Mouse (Mus musculus): Measurements from ENCODE around the gene Cd24a. TPM values are rescaled to one million over a fixed set of nuclear protein-coding genes. Genes with fewer than 3 reads are reported as not detected.

Gene Cd24a
- polyA plus RNA-seq, 1 experiment from 2014 or later: 448 TPM

DNA sequence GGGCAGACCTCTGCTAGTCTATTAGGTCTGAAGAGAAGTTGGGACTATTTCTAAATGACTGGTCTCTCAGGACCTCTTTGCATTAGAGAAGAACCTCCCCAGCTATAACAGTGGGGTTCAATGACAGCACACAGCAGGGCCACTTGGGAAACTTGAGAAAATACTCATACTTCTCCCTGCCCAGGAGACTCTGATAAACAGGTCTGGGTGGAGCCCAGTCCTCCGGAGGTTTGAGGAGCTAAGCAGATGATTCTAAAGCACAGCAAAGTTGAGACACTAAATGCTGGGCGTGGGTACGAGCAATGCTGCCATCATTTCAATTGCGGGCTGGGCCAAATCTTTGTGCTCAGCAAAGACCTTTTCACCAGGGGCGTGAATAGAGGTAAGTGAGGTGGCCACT, 15.1 kb downstream of the Cd24a start:
- no peak for DNase-seq (ENCODE audit: low spot score)
- Histone ChIP-seq H3K4me3 (no peak overlapping the region), H3K36me3 (no peaks in the 10 kb centered on the region), H3K27ac (no peak overlapping the region), H3K9me3 (no peaks in the 10 kb centered on the region), H3K27me3 (ENCODE audit: insufficient read depth, poor library complexity, severe bottlenecking) (no peaks in the 10 kb centered on the region), H3K4me1 (replicated peaks) (peaks cover 12% of the 10 kb centered on the region)
- WGBS: 83% methylated on average over 5 of the region's 5 CpGs

GRCm38 (mm10) chr10:43594187-43594586, 16.1 kb downstream of the Cd24a start:
- Histone ChIP-seq H3K9me3 (no peaks in the 10 kb centered on the region), H3K27me3 (ENCODE audit: insufficient read depth, poor library complexity, severe bottlenecking) (no peaks in the 10 kb centered on the region), H3K4me1 (replicated peaks) (peaks cover 8% of the 10 kb centered on the region), H3K36me3 (no peaks in the 10 kb centered on the region), H3K27ac (no peak overlapping the region), H3K4me3 (no peak overlapping the region)
- WGBS: 83% methylated on average over 2 of the region's 2 CpGs
- no peak for DNase-seq (ENCODE audit: low spot score)

- no peak for DNase-seq (ENCODE audit: low spot score)
- Histone ChIP-seq H3K27ac (no peak overlapping the region), H3K4me3 (no peak overlapping the region), H3K36me3 (no peaks in the 10 kb centered on the region), H3K27me3 (ENCODE audit: insufficient read depth, poor library complexity, severe bottlenecking) (no peaks in the 10 kb centered on the region), H3K4me1 (replicated peaks) (peaks cover 1% of the 10 kb centered on the region), H3K9me3 (no peaks in the 10 kb centered on the region)
- WGBS: 78% methylated on average over 3 of the region's 3 CpGs
Measured at GRCm38 (mm10) chr10:43594894-43595293, 16.8 kb downstream of the Cd24a start.

DNA sequence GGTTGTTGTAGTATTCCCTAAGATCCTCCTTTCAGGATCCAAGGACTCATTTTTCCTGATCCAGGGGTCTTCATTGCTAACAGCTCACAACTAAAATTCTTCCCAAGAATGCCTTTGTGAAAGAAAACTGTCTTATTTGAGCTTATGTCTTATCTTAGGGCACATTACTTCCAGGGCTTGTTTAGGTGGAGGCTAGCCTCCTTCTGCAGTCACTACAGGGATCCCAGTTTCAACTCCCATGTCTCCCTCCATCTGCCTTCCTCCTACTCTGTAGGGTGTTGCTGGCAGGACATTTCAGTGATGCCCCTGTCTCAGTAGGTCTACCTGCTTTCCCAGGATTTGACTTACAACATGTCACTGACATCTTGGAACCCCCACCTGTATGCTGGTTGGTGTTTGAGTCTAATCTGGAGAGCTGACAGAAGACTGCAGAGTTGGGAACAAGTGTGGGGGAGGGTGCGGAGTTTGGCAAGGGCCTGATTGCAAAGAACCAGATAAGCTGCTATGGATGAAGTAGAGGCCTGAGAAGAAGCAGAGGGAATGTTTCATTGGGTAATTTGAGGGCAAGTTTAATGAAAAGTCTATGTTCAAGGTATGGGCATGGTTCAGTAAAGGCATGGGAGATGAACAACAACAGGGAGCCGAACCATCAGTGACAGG, 20.1 kb downstream of the Cd24a start:
- WGBS: 92% methylated on average over 2 of the region's 2 CpGs
- no peak for DNase-seq (ENCODE audit: low spot score)

DNA sequence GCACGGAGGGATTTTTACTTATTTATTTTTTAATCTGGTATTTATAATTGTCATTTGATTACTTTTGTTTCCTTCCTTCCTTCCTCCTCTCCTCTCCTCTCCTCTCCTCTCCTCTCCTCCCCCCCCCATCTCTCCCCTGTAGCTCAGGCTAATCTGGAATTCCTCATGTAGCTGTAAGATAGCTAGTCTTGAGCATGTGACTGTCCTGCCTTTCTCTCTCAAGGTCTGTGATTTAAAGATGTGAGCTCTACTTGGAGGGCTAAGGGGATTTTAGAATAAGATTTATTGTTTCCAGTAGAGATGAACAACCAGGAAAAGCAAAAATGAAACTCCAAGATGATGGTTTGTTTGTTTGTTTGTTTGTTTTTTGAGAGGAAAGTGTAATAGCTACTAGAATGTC, 23.0 kb downstream of the Cd24a start:
- H3K4me3 ChIP-seq: no peak overlapping the region
- no peaks in the 10 kb centered on the region for H3K9me3 ChIP-seq
- no peaks in the 10 kb centered on the region for H3K36me3 ChIP-seq
- WGBS: 91% methylated on average over 1 of the region's 1 CpGs
- H3K27ac ChIP-seq: no peak overlapping the region
- H3K27me3 ChIP-seq (ENCODE audit: insufficient read depth, poor library complexity, severe bottlenecking): no peaks in the 10 kb centered on the region
- peaks cover 5% of the 10 kb centered on the region; the same call in 1 of the 2 replicates for H3K4me1 ChIP-seq (replicated peaks)
- DNase-seq (ENCODE audit: low spot score): no peak

More for the DNA sequence above, 20.1 kb downstream of the Cd24a start:
- Histone ChIP-seq H3K36me3 (no peaks in the 10 kb centered on the region), H3K27me3 (ENCODE audit: insufficient read depth, poor library complexity, severe bottlenecking) (no peaks in the 10 kb centered on the region), H3K27ac (no peak overlapping the region), H3K4me3 (no peak overlapping the region), H3K4me1 (replicated peaks) (peaks cover 5% of the 10 kb centered on the region; the same call in 1 of the 2 replicates), H3K9me3 (no peaks in the 10 kb centered on the region)

DNA sequence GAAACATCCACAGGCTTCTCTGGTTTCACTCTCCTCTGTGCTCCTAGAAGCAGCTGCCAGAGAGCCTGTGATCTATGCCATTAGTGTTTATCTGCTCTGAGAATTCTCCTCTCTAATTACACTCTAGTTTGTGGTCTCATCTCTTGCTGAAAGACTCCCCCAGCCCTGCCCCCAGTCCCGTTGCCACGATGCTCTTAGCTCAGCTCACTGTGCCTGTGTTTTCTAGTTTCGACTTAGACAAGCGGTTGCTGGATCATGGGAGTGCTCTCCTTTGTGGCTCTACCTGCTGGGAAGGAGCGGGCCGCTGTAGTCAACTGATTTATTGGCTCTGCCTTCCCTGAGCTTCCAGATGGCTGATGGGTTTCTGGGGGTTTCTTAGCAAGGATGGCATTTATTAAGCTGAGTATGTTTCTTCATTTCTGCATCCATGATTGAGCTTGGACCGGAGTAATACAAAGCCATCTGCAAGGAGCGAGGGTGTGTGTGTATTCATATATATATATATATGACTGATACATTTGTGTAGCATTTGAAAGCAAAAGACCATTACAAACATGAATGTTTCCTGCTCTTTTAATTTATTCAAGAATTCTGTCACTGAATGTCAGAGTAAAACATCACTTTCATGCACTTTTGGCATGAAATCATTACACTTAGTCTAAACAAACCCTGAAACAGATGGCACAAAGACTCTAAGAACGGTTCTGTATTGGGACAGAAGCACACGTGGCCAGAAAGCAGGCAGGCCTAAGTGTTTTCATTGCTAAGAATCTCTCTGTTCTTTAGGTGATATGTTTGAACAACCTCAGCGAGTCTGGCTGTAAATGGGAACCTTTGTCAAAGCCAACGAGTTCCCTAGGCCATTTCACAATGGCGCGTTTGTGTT, 23.7 kb downstream of the Cd24a start:
- Histone ChIP-seq H3K36me3 (no peaks in the 10 kb centered on the region), H3K4me1 (replicated peaks) (peaks cover 5% of the 10 kb centered on the region; the same call in 1 of the 2 replicates), H3K27ac (peak overlapping the region; percentile 72), H3K4me3 (no peak overlapping the region), H3K9me3 (no peaks in the 10 kb centered on the region), H3K27me3 (ENCODE audit: insufficient read depth, poor library complexity, severe bottlenecking) (no peaks in the 10 kb centered on the region)
- DNase-seq (ENCODE audit: low spot score): peak; percentile 21
- 62% methylated on average over 14 of the region's 14 CpGs for WGBS

- H3K27me3 ChIP-seq (ENCODE audit: insufficient read depth, poor library complexity, severe bottlenecking): no peaks in the 10 kb centered on the region
- peaks cover 5% of the 10 kb centered on the region; the same call in 1 of the 2 replicates for H3K4me1 ChIP-seq (replicated peaks)
- 86% methylated on average over 4 of the region's 4 CpGs for WGBS
- no peak overlapping the region for H3K27ac ChIP-seq
- H3K36me3 ChIP-seq: no peaks in the 10 kb centered on the region
- no peak overlapping the region for H3K4me3 ChIP-seq
- H3K9me3 ChIP-seq: no peaks in the 10 kb centered on the region
- no peak for DNase-seq (ENCODE audit: low spot score)
Measured at GRCm38 (mm10) chr10:43603975-43604686, 26.0 kb downstream of the Cd24a start.

- Histone ChIP-seq H3K4me1 (replicated peaks) (peaks cover 5% of the 10 kb centered on the region; the same call in 1 of the 2 replicates), H3K27me3 (ENCODE audit: insufficient read depth, poor library complexity, severe bottlenecking) (no peaks in the 10 kb centered on the region), H3K36me3 (no peaks in the 10 kb centered on the region), H3K27ac (no peak overlapping the region), H3K4me3 (no peak overlapping the region), H3K9me3 (no peaks in the 10 kb centered on the region)
- DNase-seq (ENCODE audit: low spot score): no peak
- WGBS: 87% methylated on average over 10 of the region's 10 CpGs
Measured at GRCm38 (mm10) chr10:43604687-43605250, 26.7 kb downstream of the Cd24a start.

DNA sequence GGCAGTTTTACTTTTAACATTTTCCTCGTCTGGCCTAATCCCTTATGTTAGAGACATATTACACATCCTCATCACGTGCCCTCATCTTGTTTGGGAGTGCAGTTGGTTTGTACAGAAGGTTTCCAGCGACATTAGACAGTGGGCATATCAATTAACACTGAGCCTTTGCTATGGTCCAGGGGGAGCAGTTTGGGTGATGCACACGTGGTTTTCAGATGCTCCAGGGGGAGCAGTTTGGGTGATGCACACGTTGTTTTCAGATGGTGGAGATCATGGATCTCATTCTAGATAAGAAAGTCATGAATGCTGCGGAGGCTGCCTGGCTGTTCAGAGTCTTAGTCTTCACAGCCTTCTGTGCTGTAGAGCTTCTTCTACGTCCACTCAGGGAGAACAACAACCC, 27.8 kb downstream of the Cd24a start:
- peaks cover 5% of the 10 kb centered on the region; the same call in 1 of the 2 replicates for H3K4me1 ChIP-seq (replicated peaks)
- 81% methylated on average over 7 of the region's 7 CpGs for WGBS
- H3K27ac ChIP-seq: no peak overlapping the region
- no peak for DNase-seq (ENCODE audit: low spot score)
- H3K27me3 ChIP-seq (ENCODE audit: insufficient read depth, poor library complexity, severe bottlenecking): no peaks in the 10 kb centered on the region
- H3K9me3 ChIP-seq: no peaks in the 10 kb centered on the region
- H3K4me3 ChIP-seq: no peak overlapping the region
- H3K36me3 ChIP-seq: no peaks in the 10 kb centered on the region

GRCm38 (mm10) chr10:43609507-43609906, 31.4 kb downstream of the Cd24a start:
- Histone ChIP-seq H3K4me3 (no peak overlapping the region), H3K9me3 (no peaks in the 10 kb centered on the region), H3K27ac (no peak overlapping the region), H3K27me3 (ENCODE audit: insufficient read depth, poor library complexity, severe bottlenecking) (no peaks in the 10 kb centered on the region), H3K4me1 (replicated peaks) (no peaks in the 10 kb centered on the region), H3K36me3 (no peaks in the 10 kb centered on the region)
- DNase-seq (ENCODE audit: low spot score): no peak
- 91% methylated on average over 5 of the region's 5 CpGs for WGBS

DNA sequence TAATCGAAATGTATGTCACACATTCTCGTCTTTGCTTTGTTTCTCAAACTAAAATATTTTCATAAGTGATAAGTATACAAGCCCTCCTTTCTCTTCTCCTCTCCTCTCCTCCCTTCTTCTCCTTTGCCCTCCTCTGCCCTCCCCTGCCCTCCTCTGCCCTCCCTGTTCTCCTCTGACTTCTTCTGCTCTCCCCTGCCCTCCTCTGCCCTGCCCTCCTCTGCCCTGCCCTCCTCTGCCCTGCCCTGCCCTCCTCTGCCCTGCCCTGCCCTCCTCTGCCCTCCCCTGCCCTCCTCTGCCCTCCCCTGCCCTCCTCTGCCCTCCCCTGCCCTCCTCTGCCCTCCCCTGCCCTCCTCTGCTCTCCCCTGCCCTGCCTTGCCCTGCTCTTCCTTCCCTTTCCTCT, 31.9 kb downstream of the Cd24a start:
- no peak for DNase-seq (ENCODE audit: low spot score)
- Histone ChIP-seq H3K27me3 (ENCODE audit: insufficient read depth, poor library complexity, severe bottlenecking) (no peaks in the 10 kb centered on the region), H3K4me1 (replicated peaks) (no peaks in the 10 kb centered on the region), H3K4me3 (no peak overlapping the region), H3K9me3 (no peaks in the 10 kb centered on the region), H3K36me3 (no peaks in the 10 kb centered on the region), H3K27ac (peak overlapping the region; percentile 40; the same call in 1 of the 2 replicates)
- 83% methylated on average over 2 of the region's 2 CpGs for WGBS

DNA sequence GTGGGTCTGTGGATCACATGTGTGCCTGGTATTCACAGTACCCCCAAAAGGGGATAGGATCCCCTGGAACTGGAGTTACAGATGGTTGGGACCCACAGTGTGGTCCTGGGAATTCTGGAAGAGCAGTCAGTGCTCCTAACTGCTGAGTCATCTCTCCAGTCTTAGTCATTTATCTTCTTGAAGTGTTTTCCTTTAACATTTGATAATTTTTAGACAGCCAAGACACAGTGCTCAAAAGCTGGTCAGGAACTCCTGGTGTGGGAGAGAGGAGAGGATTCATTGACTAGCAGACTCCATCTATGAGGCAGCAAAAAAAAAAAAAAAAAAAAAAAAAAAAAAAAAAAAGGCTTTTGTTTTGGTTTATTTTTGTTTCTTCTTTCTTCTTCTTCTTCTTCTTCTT, 33.0 kb downstream of the Cd24a start:
- H3K9me3 ChIP-seq: no peaks in the 10 kb centered on the region
- no peak overlapping the region for H3K27ac ChIP-seq
- no peaks in the 10 kb centered on the region for H3K4me1 ChIP-seq (replicated peaks)
- H3K36me3 ChIP-seq: no peaks in the 10 kb centered on the region
- H3K27me3 ChIP-seq (ENCODE audit: insufficient read depth, poor library complexity, severe bottlenecking): no peaks in the 10 kb centered on the region
- no peak for DNase-seq (ENCODE audit: low spot score)
- no peak overlapping the region for H3K4me3 ChIP-seq

Data from hindbrain, embryonic 10.5 days (tissue).